Mouse (Mus musculus) lung, adult 2 months (tissue): ENCODE measurements at regions not wholly inside any gene's neighbourhood (a gene's known extent, or its start where the extent isn't known, plus 50 kb on each side); places are given as distances from the start of the nearest gene placed in this dataset.

Source experiments
- DNase-seq: peaks from one replicate; pipeline ENCODE4 v3.0.0; 2022
- H3K4me1 ChIP-seq: fragments of 200-500 bp; 2 replicates; pipeline ENCODE4 v1.6.1; 2011; ENCODE audit warnings: low read length; ENCODE audit not compliant: control insufficient read depth, insufficient read depth
- H3K4me3 ChIP-seq: fragments of 200-500 bp; replicated peaks from 2 replicates; pipeline ENCODE3; 2011; ENCODE audit warnings: low read depth, mild to moderate bottlenecking, control low read depth, low read length; ENCODE audit errors: extremely low read depth
- CTCF ChIP-seq: fragments of 200-500 bp; IDR thresholded peaks from 2 replicates; pipeline ENCODE4 v1.5.1; 2011; ENCODE audit warnings: mild to moderate bottlenecking, low read length, control low read depth; ENCODE audit not compliant: insufficient read depth
- POLR2A ChIP-seq: fragments of 200-500 bp; IDR thresholded peaks from 2 replicates; pipeline ENCODE4 v1.6.1; 2011; ENCODE audit warnings: low read depth, mild to moderate bottlenecking, control low read depth, low read length, borderline replicate concordance; ENCODE audit errors: extremely low read depth
- WGBS: fragments of 180-500 bp; shearing (Covaris S2); methylation state at CpG from one replicate; pipeline ENCODE4 v1.1.7; 2018; 5-methylcytosine and 5-hydroxymethylcytosine counted together

DNA sequence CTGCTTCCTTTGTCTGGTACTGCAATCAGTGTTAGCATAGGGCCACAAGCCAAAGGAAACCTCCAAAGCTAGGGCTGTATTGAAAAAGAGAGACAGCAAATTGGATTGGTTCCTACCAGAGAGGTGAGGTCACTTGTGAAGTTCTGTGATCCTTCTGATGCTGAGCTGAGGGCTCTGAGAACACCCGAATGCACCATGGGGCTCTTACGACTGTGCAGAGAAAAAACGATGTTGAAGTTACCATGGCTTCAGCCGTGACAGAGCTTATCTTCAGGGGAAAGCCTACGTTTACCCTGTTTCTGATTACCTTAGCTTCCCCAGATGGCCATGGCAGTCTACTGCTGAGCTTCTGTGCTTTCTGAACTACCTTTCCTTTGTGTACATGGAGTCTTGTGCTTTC, 53.9 kb upstream of the Fmo9 start:
- H3K4me1 ChIP-seq: no peaks in the 10 kb centered on the region
- TF ChIP-seq CTCF: no peak
- no peak for DNase-seq
- H3K4me3 ChIP-seq: no peak overlapping the region
- 49% methylated on average over 5 of the region's 5 CpGs for WGBS

DNA sequence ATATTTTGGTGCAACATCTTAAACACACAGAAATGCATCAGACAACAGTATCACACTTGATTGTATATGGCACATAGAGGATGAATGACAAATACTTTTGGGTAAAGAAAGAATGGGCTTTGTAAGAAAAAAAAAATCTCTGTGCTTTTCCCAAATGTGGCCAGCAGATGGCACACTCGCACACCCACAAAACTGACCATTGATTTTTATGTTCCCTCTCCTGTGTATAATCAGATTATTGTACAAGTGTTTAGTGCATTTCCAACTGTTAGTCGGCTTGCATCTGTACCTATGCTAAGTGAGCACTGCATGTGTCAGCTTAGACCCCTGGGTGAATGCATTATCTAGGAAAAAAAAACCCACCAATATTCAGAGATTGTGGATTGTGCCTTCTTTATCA, 56.4 kb upstream of the Fmo9 start:
- Histone ChIP-seq H3K4me3 (no peak overlapping the region), H3K4me1 (no peaks in the 10 kb centered on the region)
- DNase-seq: no peak
- 2% methylated on average over 2 of the region's 2 CpGs for WGBS
- TF ChIP-seq POLR2A: no peak
- TF ChIP-seq CTCF: peak; percentile 59; the same call in 1 of the 2 replicates

GRCm38 (mm10) chr1:166750236-166750635, 68.6 kb upstream of the Fmo9 start:
- no peak overlapping the region for H3K4me3 ChIP-seq
- no peak for DNase-seq
- TF ChIP-seq CTCF (no peak), POLR2A (no peak)
- H3K4me1 ChIP-seq: no peaks in the 10 kb centered on the region
- WGBS: 75% methylated on average over 4 of the region's 4 CpGs

DNA sequence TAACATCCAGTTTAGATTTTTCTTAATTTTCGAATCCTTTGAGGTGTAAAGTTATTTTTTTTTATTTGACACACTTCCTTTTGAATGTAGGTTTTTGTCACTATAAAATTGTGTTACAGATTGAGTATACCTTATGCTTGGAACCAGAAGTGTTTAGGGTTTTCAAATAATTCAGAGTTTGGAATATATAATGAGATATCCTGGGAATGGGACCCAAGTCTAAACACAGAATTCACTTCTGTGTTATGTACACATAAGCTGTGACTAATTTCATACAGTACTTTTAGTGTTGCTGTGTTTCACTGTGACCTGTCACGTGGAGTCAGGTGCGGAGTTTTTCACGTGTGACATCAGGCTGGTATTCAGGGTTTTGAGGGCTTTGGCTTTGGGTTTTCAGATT, 69.1 kb upstream of the Fmo9 start:
- no peak for DNase-seq
- TF ChIP-seq POLR2A (no peak), CTCF (no peak)
- no peaks in the 10 kb centered on the region for H3K4me1 ChIP-seq
- 80% methylated on average over 4 of the region's 4 CpGs for WGBS
- H3K4me3 ChIP-seq: no peak overlapping the region

DNA sequence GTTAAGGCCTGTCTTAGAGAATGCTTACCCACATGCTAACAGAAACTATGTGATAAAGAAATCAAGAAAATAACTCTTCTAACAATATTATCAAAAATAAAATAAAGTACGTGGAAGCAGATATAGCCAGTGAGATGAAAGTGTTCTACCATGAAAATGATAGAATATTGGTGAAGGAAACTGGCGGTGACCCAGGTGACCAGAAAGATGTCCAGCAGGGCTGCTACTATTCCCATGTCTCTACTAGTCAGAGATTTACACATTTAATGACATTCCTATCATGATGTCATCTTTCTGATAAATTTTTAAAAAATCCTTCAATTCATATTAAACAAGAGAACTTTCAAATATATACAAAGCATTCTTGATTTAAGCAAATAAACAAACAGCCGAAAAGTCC, 69.8 kb upstream of the Fmo9 start:
- TF ChIP-seq CTCF: no peak
- no peak for TF ChIP-seq POLR2A
- H3K4me1 ChIP-seq: no peaks in the 10 kb centered on the region
- WGBS: 72% methylated on average over 3 of the region's 3 CpGs
- DNase-seq: no peak
- H3K4me3 ChIP-seq: no peak overlapping the region

- H3K4me1 ChIP-seq: no peaks in the 10 kb centered on the region
- TF ChIP-seq POLR2A (no peak), CTCF (no peak)
- no peak overlapping the region for H3K4me3 ChIP-seq
- no peak for DNase-seq
- 88% methylated on average over 6 of the region's 6 CpGs for WGBS
These were observed 71.5 kb upstream of the Fmo9 start for GRCm38 (mm10) chr1:166752990-166753709.

- no peak for DNase-seq
- Histone ChIP-seq H3K4me1 (no peaks in the 10 kb centered on the region), H3K4me3 (no peak overlapping the region)
- WGBS: 63% methylated on average over 2 of the region's 2 CpGs
- TF ChIP-seq CTCF (no peak), POLR2A (no peak)
These were observed 77.3 kb upstream of the Fmo9 start for GRCm38 (mm10) chr1:166758987-166759386.

DNA sequence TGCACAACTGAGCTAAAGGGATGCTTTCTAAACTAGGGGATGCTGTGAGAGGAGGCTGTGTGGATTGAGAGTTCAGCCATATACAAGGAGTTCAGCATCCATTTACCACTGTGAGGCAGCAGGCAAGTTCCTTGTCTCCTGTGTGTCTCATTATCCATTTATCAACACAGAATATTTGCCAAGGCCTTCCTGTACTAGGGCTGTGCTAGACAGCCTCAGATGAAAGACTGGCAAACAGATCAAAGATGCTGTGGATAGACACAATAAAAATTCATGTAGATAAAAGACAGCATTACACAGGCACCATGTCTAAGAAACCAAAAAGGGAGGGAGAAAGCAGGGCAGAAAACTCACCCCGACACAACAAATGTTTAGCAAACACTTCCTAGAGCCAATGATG, 91.5 kb upstream of the Fmo9 start:
- no peaks in the 10 kb centered on the region for H3K4me1 ChIP-seq
- H3K4me3 ChIP-seq: no peak overlapping the region
- TF ChIP-seq POLR2A: no peak
- no peak for TF ChIP-seq CTCF
- WGBS: 75% methylated on average over 1 of the region's 1 CpGs
- no peak for DNase-seq

DNA sequence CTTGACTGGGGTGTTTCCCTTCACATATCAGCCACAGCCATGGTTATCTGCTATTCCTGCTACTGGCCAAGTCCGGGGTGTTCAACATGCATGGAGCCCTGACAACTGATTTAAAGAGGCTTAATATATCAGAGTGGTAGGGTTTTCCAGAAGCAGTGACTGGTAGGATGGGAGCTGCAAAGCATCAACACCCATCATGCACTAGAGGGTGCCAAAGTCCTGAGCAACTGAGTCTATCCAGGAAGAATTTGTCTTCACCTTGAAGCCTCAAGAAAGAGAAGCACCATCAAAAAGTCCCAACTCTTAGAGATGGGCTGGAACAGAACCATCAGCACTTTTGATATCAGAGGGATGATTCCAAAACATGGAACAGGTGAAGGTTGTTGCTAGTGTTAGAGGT, 100.5 kb upstream of the Fmo9 start:
- TF ChIP-seq CTCF: peak; percentile 36; the same call in 1 of the 2 replicates
- TF ChIP-seq POLR2A: no peak
- no peaks in the 10 kb centered on the region for H3K4me1 ChIP-seq
- WGBS: 54% methylated on average over 1 of the region's 1 CpGs
- H3K4me3 ChIP-seq: no peak overlapping the region
- DNase-seq: no peak

DNA sequence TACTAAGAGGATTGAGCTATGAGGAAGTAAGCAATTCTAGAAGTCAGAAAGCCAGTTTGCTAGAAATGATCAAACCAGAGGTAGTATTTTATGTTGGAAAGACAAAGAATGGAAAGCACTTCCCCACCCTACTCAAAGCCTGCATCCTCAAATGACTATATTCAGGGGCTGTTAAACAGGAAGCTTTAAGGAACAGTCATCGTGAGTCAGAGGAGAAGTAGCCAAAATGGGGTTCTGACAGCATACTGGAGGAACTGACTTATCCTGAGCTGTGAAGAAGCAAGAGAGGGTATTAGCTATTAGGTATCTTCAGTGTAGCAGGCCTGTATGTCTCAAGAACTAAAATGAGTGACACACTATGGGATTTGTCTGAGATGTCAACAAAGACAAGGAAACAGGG, 106.3 kb upstream of the Fmo9 start:
- no peak overlapping the region for H3K4me3 ChIP-seq
- no peak for TF ChIP-seq CTCF
- TF ChIP-seq POLR2A: no peak
- DNase-seq: no peak
- no peaks in the 10 kb centered on the region for H3K4me1 ChIP-seq
- 17% methylated on average over 1 of the region's 1 CpGs for WGBS
